Mouse (Mus musculus) kidney, embryonic 14.5 days (tissue): ENCODE measurements around the gene Olfr1158. TPM values are rescaled to one million over a fixed set of nuclear protein-coding genes. Genes with fewer than 3 reads are reported as not detected.

ENCODE experiments used
- polyA plus RNA-seq: library from polyadenylated mRNA; unstranded; fragments of >200 nt; fragmentation: Nextera tagmentation; extraction: Ambion mirVana; gene quantifications from 2 replicates; pipeline ENCODE4 v1.2.1, GENCODE M21; 2014

Olfr1158 gene
- polyA plus RNA-seq, 1 experiment from 2014 or later: not detected

Other genes with a start within 250 kb of the Olfr1158 start
- gene Olfr1140, start 246.4 kb upstream of the Olfr1158 start, polyA plus RNA-seq: not detected in 2 replicates
- not detected in 2 replicates for gene Olfr1141, start 236.1 kb upstream of the Olfr1158 start, polyA plus RNA-seq
- gene Olfr152, start 210.6 kb upstream of the Olfr1158 start, polyA plus RNA-seq: not detected in 2 replicates
- not detected in 2 replicates for gene Olfr1143, start 189.5 kb upstream of the Olfr1158 start, polyA plus RNA-seq
- gene Olfr1145, start 180.3 kb upstream of the Olfr1158 start, polyA plus RNA-seq: not detected in 2 replicates
- not detected in 2 replicates for gene Olfr1148, start 159.6 kb upstream of the Olfr1158 start, polyA plus RNA-seq
- not detected in 2 replicates for gene Olfr1150-ps1, start 146.1 kb upstream of the Olfr1158 start, polyA plus RNA-seq
- gene Olfr1151, start 134.3 kb upstream of the Olfr1158 start, polyA plus RNA-seq: not detected in 2 replicates
- gene Olfr1152, start 123.6 kb upstream of the Olfr1158 start, polyA plus RNA-seq: not detected in 2 replicates
- gene Olfr1153, start 95.2 kb upstream of the Olfr1158 start, polyA plus RNA-seq: not detected in 2 replicates
- not detected in 2 replicates for gene Olfr1154, start 84.9 kb upstream of the Olfr1158 start, polyA plus RNA-seq
- not detected in 2 replicates for gene Olfr1155, start 45.0 kb upstream of the Olfr1158 start, polyA plus RNA-seq
- not detected in 2 replicates for gene Olfr1156, start 37.0 kb upstream of the Olfr1158 start, polyA plus RNA-seq
- not detected in 2 replicates for gene Olfr1157, start 21.8 kb upstream of the Olfr1158 start, polyA plus RNA-seq
- gene Olfr74, start 15.4 kb upstream of the Olfr1158 start, polyA plus RNA-seq: not detected in 2 replicates
- not detected in 2 replicates for gene Olfr1160, start 18.2 kb downstream of the Olfr1158 start, polyA plus RNA-seq
- not detected in 2 replicates for gene Olfr1161, start 32.7 kb downstream of the Olfr1158 start, polyA plus RNA-seq
- not detected in 2 replicates for gene Olfr73, start 47.6 kb downstream of the Olfr1158 start, polyA plus RNA-seq
- not detected in 2 replicates for gene Olfr1162, start 61.0 kb downstream of the Olfr1158 start, polyA plus RNA-seq
- gene Olfr1163, start 81.7 kb downstream of the Olfr1158 start, polyA plus RNA-seq: not detected in 2 replicates
- not detected in 2 replicates for gene Olfr1164, start 103.9 kb downstream of the Olfr1158 start, polyA plus RNA-seq
- gene Olfr1166, start 138.2 kb downstream of the Olfr1158 start, polyA plus RNA-seq: not detected in 2 replicates
- not detected in 2 replicates for gene Olfr1167, start 165.1 kb downstream of the Olfr1158 start, polyA plus RNA-seq
- not detected in 2 replicates for gene Olfr1168, start 191.8 kb downstream of the Olfr1158 start, polyA plus RNA-seq
- not detected in 2 replicates for gene Olfr1170, start 238.2 kb downstream of the Olfr1158 start, polyA plus RNA-seq